Mouse (Mus musculus) embryonic facial prominence, embryonic 10.5 days (tissue): ENCODE measurements around the gene Gstt2. TPM values are rescaled to one million over a fixed set of nuclear protein-coding genes. Genes with fewer than 3 reads are reported as not detected.
A peak's percentile ranks its signal among the peaks of the same experiment; 100 is the strongest.

Experiments used
- DNase-seq: peaks from one replicate; pipeline ENCODE4 v3.0.0-alpha.2; 2017; ENCODE audit warnings: low spot score
- H3K27ac ChIP-seq: fragments of 300-500 bp; sonication (generic); replicated peaks from 2 replicates; pipeline ENCODE4 v1.5.1; 2016; ENCODE audit warnings: mild to moderate bottlenecking
- H3K27me3 ChIP-seq: fragments of 300-500 bp; sonication (generic); replicated peaks from 2 replicates; pipeline ENCODE4 v1.6.1; 2016; ENCODE audit warnings: low read depth, mild to moderate bottlenecking; ENCODE audit not compliant: poor library complexity, severe bottlenecking
- H3K36me3 ChIP-seq: fragments of 300-500 bp; sonication (generic); replicated peaks from 2 replicates; pipeline ENCODE4 v1.6.1; 2016; ENCODE audit warnings: mild to moderate bottlenecking, moderate library complexity
- H3K4me1 ChIP-seq: fragments of 300-500 bp; sonication (generic); 2 replicates; pipeline ENCODE4 v1.6.1; 2016
- H3K4me3 ChIP-seq: fragments of 300-500 bp; sonication (generic); 2 replicates; pipeline ENCODE4 v1.5.1; 2016; ENCODE audit warnings: mild to moderate bottlenecking, moderate library complexity
- H3K9me3 ChIP-seq: fragments of 300-500 bp; sonication (generic); 2 replicates; pipeline ENCODE4 v1.6.1; 2016; ENCODE audit warnings: mild to moderate bottlenecking
- WGBS: fragments of 180-500 bp; shearing (Covaris S2); methylation state at CpG from one replicate; pipeline ENCODE4 v1.1.7; 2016; 5-methylcytosine and 5-hydroxymethylcytosine counted together
- polyA plus RNA-seq: library from polyadenylated mRNA; unstranded; fragments of >200 nt; fragmentation: Nextera tagmentation; extraction: Ambion mirVana; gene quantifications from 2 replicates; pipeline ENCODE4 v1.2.1, GENCODE M21; 2016

The Gstt2 gene
- polyA plus RNA-seq, 1 experiment from 2014 or later, result 8.5 TPM

DNA sequence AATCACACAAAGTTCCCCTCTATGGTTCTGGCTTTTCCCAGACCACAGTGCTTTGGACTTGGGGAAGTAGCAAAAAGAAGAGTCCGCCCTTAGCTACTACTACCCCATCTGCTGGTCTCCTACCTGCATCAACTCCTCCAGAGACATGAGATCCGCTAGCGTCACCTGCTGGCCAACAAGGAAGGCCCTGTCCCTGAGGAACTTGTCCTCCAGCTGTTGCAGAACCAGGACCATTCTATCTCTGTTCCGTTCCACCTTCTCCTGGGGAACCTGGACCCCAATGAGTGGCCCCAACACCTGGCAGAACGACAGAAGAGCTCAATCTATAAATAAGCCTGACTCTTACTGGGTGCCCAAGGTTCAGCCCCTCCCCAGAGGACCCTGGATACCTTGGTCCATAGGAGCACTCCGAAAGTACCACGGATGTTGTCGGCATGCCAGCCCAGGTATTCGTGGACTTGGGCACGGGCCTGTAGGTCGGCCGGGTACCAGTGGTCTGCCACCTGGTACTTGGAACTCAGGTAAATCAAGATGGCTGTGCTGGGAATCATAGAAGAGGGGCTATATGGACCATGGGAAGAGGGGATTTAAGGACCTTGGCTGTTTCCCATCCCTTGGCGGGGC lies 4.8 kb downstream of the Gstt2 start:
- H3K4me3 ChIP-seq, result no peak overlapping the region
- H3K27ac ChIP-seq, result no peak overlapping the region
- DNase-seq, result peak; percentile 47
- H3K9me3 ChIP-seq, result no peaks in the 10 kb centered on the region
- H3K36me3 ChIP-seq, result no peaks in the 10 kb centered on the region
- H3K4me1 ChIP-seq, result peaks cover 43% of the 10 kb centered on the region
- H3K27me3 ChIP-seq, result peaks cover 29% of the 10 kb centered on the region
- 67% methylated on average over 13 of the region's 13 CpGs for WGBS

DNA sequence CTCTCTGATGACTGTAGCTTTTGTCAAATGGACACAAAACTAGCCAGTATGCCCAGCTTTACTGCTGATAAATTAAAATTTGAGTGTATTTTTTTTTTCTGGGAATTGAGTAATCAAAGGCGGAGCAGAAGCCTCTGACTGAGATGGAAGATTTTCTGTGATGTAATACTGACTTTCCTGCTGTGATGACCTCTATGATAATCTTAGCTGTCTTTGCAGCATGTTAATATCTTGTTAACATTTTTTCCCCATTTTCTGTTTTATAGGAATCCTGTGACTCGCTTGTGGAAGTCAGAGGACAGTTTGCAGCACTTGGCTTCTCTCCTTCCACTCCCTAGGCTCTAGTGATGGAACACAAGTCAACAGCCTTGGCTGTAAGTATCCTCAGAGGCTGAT lies 7.0 kb downstream of the Gstt2 start:
- 89% methylated on average over 2 of the region's 2 CpGs for WGBS
- no peak for DNase-seq

DNA sequence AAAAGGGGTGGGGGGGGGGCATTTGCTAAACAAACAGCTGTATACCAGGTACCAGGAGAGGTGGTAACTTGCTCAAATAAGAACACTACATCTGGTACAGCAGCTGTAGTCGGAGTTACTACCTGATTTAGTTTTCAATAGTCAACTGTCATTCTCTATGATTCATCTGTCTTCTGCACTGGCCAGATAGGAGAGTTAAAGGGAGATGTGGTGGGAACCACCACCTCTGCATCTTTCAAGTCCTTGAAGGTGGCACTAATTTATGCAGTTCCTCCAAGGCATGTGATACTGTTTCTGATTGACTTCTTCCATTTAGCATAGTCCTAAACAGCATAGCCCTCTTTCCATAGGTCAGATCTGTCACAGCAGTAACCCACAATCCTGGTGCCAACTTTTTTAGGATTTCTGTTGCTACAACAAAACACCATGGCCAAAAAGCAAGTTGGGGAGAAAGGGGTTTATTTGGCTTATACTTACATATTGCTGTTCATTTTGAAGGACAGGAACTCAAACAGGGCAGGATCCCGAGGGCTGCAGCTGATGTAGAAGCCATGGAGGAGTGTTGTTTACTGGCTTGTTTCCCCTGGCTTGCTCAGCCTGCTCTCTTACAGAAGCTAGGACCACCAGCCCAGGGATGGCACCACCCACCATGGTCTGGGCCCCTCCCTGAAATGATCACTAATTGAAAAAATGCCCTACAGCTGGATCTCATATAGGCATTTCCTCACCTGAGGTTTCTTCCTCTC lies 7.5 kb downstream of the Gstt2 start:
- no peaks in the 10 kb centered on the region for H3K9me3 ChIP-seq
- H3K27me3 ChIP-seq, result peaks cover 28% of the 10 kb centered on the region
- no peak overlapping the region for H3K27ac ChIP-seq
- no peak overlapping the region for H3K4me3 ChIP-seq
- 72% methylated on average over 2 of the region's 2 CpGs for WGBS
- H3K36me3 ChIP-seq, result no peaks in the 10 kb centered on the region
- H3K4me1 ChIP-seq, result peaks cover 19% of the 10 kb centered on the region
- peak; percentile 6 for DNase-seq

More for the DNA sequence above, 7.0 kb downstream of the Gstt2 start:
- Histone ChIP-seq H3K36me3 (no peaks in the 10 kb centered on the region), H3K4me3 (no peak overlapping the region), H3K9me3 (no peaks in the 10 kb centered on the region), H3K4me1 (peaks cover 23% of the 10 kb centered on the region), H3K27ac (no peak overlapping the region), H3K27me3 (peaks cover 29% of the 10 kb centered on the region)

DNA sequence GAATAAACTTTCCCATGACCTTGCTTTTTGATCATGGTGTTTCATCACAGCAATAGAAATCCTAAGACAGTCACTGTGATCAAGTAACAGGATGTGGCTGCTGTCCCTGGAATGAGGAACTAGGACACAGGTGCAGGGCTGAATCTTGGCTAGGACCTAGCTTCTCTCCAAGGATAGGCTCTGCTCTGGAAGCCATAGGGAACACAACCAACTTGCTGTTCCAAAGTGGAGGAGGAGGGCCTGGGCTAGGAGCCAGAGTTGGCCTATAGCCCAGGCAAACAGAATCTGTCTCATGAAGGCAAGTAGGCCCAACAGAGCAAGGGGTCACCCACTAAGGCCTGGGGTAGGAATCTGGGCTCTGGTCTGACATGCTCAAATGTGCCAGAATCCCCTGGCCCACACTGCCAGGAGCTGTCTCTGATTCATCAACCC lies 8.7 kb downstream of the Gstt2 start:
- Histone ChIP-seq H3K9me3 (no peaks in the 10 kb centered on the region), H3K4me1 (peaks cover 7% of the 10 kb centered on the region), H3K4me3 (no peak overlapping the region), H3K27ac (no peak overlapping the region), H3K36me3 (no peaks in the 10 kb centered on the region), H3K27me3 (peaks cover 16% of the 10 kb centered on the region)
- no peak for DNase-seq

DNA sequence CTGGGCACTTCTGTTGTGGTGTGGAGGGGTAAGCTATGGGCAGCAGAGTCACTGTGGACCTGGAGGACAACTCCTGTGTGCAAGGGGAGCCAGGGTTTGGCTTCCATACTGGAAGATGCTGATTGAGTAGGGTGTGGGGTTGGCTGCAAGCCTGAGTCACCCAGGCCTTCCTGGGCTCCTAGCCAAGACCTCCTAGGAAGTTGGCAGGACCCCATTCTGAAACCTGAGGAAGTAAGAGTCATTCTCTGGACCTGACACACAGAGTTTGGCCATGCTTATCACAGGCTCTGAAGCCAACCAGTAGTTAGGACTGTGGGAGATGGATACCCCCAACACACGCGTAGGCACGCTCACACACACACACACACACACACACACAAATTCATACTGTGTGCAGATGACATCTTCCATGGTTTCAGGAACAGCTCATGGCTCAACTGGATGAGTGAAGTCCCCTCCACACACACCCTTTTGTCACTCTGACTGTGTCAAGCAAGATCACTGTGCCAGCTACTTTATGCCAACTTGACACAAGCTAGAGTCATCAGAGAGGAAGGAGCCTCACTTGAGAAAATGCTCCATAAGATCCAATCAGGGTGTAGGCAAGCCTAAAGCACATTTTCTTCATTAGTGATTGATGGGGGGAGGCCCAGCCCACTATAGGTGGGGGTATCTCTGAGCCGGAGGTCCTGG lies 9.4 kb downstream of the Gstt2 start:
- no peaks in the 10 kb centered on the region for H3K36me3 ChIP-seq
- H3K27me3 ChIP-seq, result peaks cover 9% of the 10 kb centered on the region
- H3K27ac ChIP-seq, result no peak overlapping the region
- DNase-seq, result no peak
- no peaks in the 10 kb centered on the region for H3K9me3 ChIP-seq
- peaks cover 3% of the 10 kb centered on the region; the same call in 1 of the 2 replicates for H3K4me1 ChIP-seq
- H3K4me3 ChIP-seq, result no peak overlapping the region
- WGBS, result 93% methylated on average over 4 of the region's 4 CpGs

DNA sequence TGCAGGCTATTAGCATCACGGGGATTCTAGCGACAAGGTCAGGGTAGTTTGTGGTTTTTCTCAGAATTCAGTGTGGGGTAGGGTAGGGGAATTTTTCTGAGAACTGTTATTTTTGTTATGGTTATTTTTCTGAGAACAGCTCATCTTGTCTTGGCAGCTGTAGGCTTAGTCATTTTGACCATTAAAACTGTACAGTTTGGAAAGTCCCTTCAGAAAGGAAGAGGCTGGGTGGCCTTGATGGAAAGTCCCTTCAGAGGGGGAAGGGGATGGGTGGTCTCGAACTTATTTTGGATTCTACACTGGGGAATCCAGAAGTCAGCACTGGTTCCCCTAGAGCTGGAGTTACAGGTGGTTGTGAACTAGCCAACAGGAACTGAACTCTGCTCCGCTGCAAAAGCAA lies 12.7 kb downstream of the Gstt2 start:
- Histone ChIP-seq H3K27ac (no peak overlapping the region), H3K27me3 (no peaks in the 10 kb centered on the region), H3K4me3 (no peak overlapping the region), H3K4me1 (no peaks in the 10 kb centered on the region), H3K9me3 (no peaks in the 10 kb centered on the region), H3K36me3 (no peaks in the 10 kb centered on the region)
- 86% methylated on average over 4 of the region's 4 CpGs for WGBS
- DNase-seq, result no peak

DNA sequence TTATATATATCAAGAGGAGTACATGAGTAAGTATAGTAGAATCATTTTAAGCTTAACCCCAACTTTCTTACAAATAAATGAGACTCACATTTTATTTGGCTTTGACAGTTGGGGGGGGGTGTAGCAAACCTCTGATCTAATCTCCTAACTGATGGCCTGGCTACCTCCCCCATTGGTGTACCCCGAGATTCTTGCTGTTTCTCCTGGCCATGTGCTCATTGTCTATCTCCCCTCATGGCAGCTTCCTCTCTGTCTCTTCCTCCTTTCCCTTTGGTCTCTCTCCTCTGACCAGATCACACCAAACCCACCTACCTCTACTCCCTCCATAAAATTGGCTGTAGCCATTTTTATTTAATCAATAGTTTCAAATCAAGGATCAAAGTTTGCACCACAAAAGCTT lies 13.4 kb downstream of the Gstt2 start:
- no peak for DNase-seq
- H3K4me3 ChIP-seq, result no peak overlapping the region
- no peaks in the 10 kb centered on the region for H3K36me3 ChIP-seq
- no peaks in the 10 kb centered on the region for H3K27me3 ChIP-seq
- 92% methylated on average over 1 of the region's 1 CpGs for WGBS
- no peaks in the 10 kb centered on the region for H3K4me1 ChIP-seq
- H3K9me3 ChIP-seq, result no peaks in the 10 kb centered on the region
- no peak overlapping the region for H3K27ac ChIP-seq

DNA sequence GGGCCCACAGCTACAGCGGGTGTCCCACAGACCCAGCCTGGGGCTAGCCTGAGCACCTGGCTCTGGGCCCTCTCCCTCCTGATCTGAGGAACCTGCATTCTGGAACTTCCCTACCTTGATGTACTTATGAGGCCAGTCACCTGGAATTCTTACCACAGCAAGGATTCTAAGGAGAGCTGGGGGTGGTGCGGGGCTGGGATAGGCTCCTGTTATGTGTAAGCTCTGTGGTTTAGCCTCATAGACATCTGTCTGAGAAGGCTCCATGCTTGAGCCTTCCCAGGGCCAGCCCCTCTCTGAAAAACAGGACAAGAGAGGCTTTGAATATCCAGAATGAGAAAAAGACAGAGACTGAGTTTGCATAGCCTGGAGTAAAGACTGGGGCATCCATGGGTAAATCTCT lies 14.8 kb downstream of the Gstt2 start, which contains the start of gene Gstt4:
Gene Gstt4, minus strand, starts transcription at position 101 of the 400 bp plus-strand sequence.
- Histone ChIP-seq H3K36me3 (no peaks in the 10 kb centered on the region), H3K4me3 (no peak within 1 kb of the TSS), H3K4me1 (no peaks in the 10 kb centered on the region), H3K27ac (no peak within 1 kb of the TSS), H3K9me3 (no peaks in the 10 kb centered on the region), H3K27me3 (no peaks in the 10 kb centered on the region)
- WGBS, result 94% methylated on average over 2 of the region's 2 CpGs
- DNase-seq, result no peak

DNA sequence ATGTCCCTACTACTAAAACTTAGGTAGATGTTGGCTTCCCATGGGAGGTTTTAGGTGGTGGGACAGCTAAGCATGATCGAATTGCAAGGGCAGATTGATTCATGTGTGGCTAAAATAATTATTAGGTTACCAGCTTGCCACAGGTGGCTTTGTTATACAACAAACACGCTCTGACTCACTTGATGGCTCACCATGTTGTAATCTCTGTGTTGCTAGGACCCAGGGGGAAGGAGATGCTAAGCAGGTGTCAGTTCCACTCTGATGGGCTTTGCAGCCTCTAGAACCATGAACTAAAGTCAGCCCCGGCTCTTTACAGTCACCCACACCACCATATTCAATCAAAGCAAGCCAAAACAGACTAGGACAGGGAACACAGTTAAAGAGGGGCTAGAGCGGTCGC lies 17.3 kb downstream of the Gstt2 start:
- DNase-seq, result no peak
- Histone ChIP-seq H3K27ac (no peak overlapping the region), H3K4me3 (no peak overlapping the region), H3K4me1 (no peaks in the 10 kb centered on the region), H3K9me3 (no peaks in the 10 kb centered on the region), H3K27me3 (no peaks in the 10 kb centered on the region), H3K36me3 (no peaks in the 10 kb centered on the region)
- WGBS, result 85% methylated on average over 5 of the region's 5 CpGs

DNA sequence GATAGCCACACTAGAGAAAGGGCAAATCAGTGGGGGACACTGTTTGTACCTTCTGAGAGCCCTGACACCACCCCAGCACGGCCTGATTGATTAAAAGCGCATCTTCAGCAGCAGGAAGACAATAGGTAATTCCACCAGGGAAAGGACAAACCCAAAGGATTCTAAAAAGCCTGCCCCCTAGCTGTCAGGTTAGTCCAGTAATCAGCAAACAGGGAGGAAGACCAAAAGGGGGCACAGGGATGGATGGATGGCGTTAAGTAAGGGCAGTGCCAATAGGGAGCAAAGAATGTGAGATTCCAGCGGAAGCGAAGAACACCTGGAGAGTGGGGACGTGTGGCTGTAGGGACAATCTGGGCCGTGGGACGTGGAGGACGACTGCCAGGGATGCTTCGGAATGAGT lies 18.6 kb downstream of the Gstt2 start:
- no peaks in the 10 kb centered on the region for H3K27me3 ChIP-seq
- H3K27ac ChIP-seq, result no peak overlapping the region
- no peaks in the 10 kb centered on the region for H3K36me3 ChIP-seq
- H3K4me1 ChIP-seq, result no peaks in the 10 kb centered on the region
- DNase-seq, result no peak
- no peak overlapping the region for H3K4me3 ChIP-seq
- H3K9me3 ChIP-seq, result no peaks in the 10 kb centered on the region
- WGBS, result 60% methylated on average over 10 of the region's 10 CpGs

DNA sequence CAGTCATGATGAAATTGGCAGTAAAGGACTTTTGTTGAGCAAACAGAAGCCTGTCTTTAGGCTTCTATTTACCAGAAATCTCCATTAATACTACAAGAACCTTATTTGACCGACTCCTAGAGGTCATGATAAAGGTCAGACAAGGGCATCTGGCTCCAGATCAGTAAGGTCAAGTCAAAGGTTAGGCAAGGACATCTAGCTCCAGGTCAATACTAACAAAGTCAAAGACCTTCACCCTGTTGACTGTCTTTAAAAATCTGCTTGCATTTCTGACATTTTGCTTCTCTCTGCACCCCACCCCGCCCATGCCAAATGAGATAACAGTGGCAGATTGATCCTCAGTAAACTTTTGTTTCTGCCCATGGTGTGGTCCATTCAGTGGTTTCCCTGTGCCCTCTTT lies 33.0 kb downstream of the Gstt2 start:
- DNase-seq, result no peak
- Histone ChIP-seq H3K4me1 (no peaks in the 10 kb centered on the region), H3K27ac (no peak overlapping the region), H3K4me3 (no peak overlapping the region), H3K27me3 (peaks cover 12% of the 10 kb centered on the region; the same call in 1 of the 2 replicates), H3K9me3 (no peaks in the 10 kb centered on the region), H3K36me3 (no peaks in the 10 kb centered on the region)
- 64% methylated on average over 2 of the region's 2 CpGs for WGBS

DNA sequence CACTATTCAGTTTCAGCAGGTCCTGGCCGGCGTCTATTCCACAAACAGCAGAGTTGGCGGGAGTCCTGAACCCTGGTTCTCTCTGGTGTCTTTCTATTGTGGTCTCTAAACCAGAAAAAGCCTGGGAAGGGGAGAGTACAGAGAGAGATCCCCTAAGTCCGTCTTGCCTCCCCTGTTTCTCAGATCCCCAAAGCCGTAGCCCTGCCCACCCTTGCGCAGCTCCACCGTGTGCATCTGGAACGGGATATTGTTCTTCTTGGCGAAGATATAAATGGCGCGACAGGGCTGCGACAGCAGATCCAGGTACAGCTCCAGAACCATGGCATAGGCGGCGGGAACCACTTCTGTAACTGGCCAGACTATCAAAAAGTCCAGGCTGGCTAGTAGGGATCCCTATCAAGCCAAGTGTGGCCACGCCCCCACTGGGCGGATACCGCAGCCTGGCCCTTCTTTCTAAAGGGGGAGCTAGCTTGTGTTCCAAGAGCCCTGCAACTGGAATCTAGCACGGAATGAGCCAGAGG lies 39.0 kb downstream of the Gstt2 start, which contains the start of gene Gstt1:
Gene Gstt1, minus strand, starts transcription at position 409 of the 521 bp plus-strand sequence.
- WGBS, result 3% methylated on average over 18 of the region's 18 CpGs
- DNase-seq, result peak; percentile 60
- peaks cover 45% of the 10 kb centered on the region for H3K27me3 ChIP-seq
- H3K36me3 ChIP-seq, result no peaks in the 10 kb centered on the region
- H3K4me3 ChIP-seq, result peak within 1 kb of the TSS; percentile 58
- H3K27ac ChIP-seq, result 0 out of 2 replicates have a peak within 1 kb of the TSS, but pooled peaks have one; percentile 14
- no peaks in the 10 kb centered on the region for H3K9me3 ChIP-seq
- H3K4me1 ChIP-seq, result peaks cover 31% of the 10 kb centered on the region
